Mouse (Mus musculus): Measurements from ENCODE around the gene Smyd2.

Smyd2 gene

GRCm38 (mm10) chr1:189921818-189922592, at the start of gene Smyd2:
Gene Smyd2, minus strand, starts transcription at chr1:189922363.
- DNase-seq (ENCODE audit: low read depth): peak; percentile 94

- no peak for DNase-seq (ENCODE audit: low read depth)
Measured at GRCm38 (mm10) chr1:189970381-189970780, 48.2 kb upstream of the Smyd2 start.

- peak; percentile 35 for DNase-seq (ENCODE audit: low read depth)
Measured at GRCm38 (mm10) chr1:189968027-189968426, 45.9 kb upstream of the Smyd2 start.

- no peak for DNase-seq (ENCODE audit: low read depth)
Measured at GRCm38 (mm10) chr1:189960481-189960880, 38.3 kb upstream of the Smyd2 start.

GRCm38 (mm10) chr1:189959802-189960201, 37.6 kb upstream of the Smyd2 start:
- no peak for DNase-seq (ENCODE audit: low read depth)

GRCm38 (mm10) chr1:189951861-189952260, 29.7 kb upstream of the Smyd2 start:
- no peak for DNase-seq (ENCODE audit: low read depth)

GRCm38 (mm10) chr1:189947411-189947810, 25.2 kb upstream of the Smyd2 start:
- DNase-seq (ENCODE audit: low read depth): no peak

- no peak for DNase-seq (ENCODE audit: low read depth)
Measured at GRCm38 (mm10) chr1:189946126-189946525, 24.0 kb upstream of the Smyd2 start.

- DNase-seq (ENCODE audit: low read depth): peak; percentile 87
Measured at GRCm38 (mm10) chr1:189941786-189942185, 19.6 kb upstream of the Smyd2 start.

- no peak for DNase-seq (ENCODE audit: low read depth)
Measured at GRCm38 (mm10) chr1:189936436-189937105, 14.4 kb upstream of the Smyd2 start.

- peak; percentile 33 for DNase-seq (ENCODE audit: low read depth)
Measured at GRCm38 (mm10) chr1:189933480-189934202, 11.5 kb upstream of the Smyd2 start.

GRCm38 (mm10) chr1:189932976-189933375, 10.8 kb upstream of the Smyd2 start:
- DNase-seq (ENCODE audit: low read depth): no peak

GRCm38 (mm10) chr1:189932190-189932589, 10.0 kb upstream of the Smyd2 start:
- no peak for DNase-seq (ENCODE audit: low read depth)

- no peak for DNase-seq (ENCODE audit: low read depth)
Measured at GRCm38 (mm10) chr1:189929896-189930295, 7.7 kb upstream of the Smyd2 start.

- peak; percentile 85 for DNase-seq (ENCODE audit: low read depth)
Measured at GRCm38 (mm10) chr1:189927644-189928043, 5.5 kb upstream of the Smyd2 start.

GRCm38 (mm10) chr1:189926279-189926678, 4.1 kb upstream of the Smyd2 start:
- DNase-seq (ENCODE audit: low read depth): no peak

- DNase-seq (ENCODE audit: low read depth): no peak
Measured at GRCm38 (mm10) chr1:189923871-189924568, 1.9 kb upstream of the Smyd2 start.

- no peak for DNase-seq (ENCODE audit: low read depth)
Measured at GRCm38 (mm10) chr1:189923157-189923556, 994 bp upstream of the Smyd2 start.

GRCm38 (mm10) chr1:189922721-189923120, 558 bp upstream of the Smyd2 start:
- DNase-seq (ENCODE audit: low read depth): peak; percentile 27

- no peak for DNase-seq (ENCODE audit: low read depth)
Measured at GRCm38 (mm10) chr1:189921568-189921817, 670 bp downstream of the Smyd2 start.

GRCm38 (mm10) chr1:189920701-189921567, 1.2 kb downstream of the Smyd2 start:
- DNase-seq (ENCODE audit: low read depth): peak; percentile 30
